Comparison of ENCODE assay signal across 18 mouse cellular contexts in genomic region chr2:125706510-125706921, GRCm38 (mm10). TPM values are rescaled to one million over a fixed set of nuclear protein-coding genes. Genes with fewer than 3 reads are reported as not detected.
DNase-seq lines count a peak whose midpoint lies in the region; ATAC-seq lines count a peak whose summit lies in the region.
"Had no signal": no experiment of that assay in that cellular context is flagged by ENCODE, and none has a peak within 500 bp of the region (broad histone marks: within the 10 kb centered on the region; RNA-seq: fewer than 3 reads in every experiment).

No protein-coding gene starts in this region.

- H3K4me3 ChIP-seq in forebrain, embryonic 10.5 days: no peak overlapping the region
- no peak overlapping the region for H3K4me3 ChIP-seq in forebrain, embryonic 12.5 days (replicated peaks)
- no peak overlapping the region for H3K4me3 ChIP-seq in intestine, embryonic 15.5 days (replicated peaks)
- H3K4me3 ChIP-seq: embryonic facial prominence, embryonic 12.5 days; left cerebral cortex, adult 2 months; limb, embryonic 15.5 days; lung, embryonic 15.5 days; midbrain, embryonic 12.5 days; neural tube, embryonic 12.5 days had no signal

- H3K27me3 ChIP-seq in forebrain, embryonic 10.5 days (ENCODE audit: poor library complexity, severe bottlenecking): peaks cover 8% of the 10 kb centered on the region; the same call in 1 of the 2 replicates
- no peaks in the 10 kb centered on the region; the same call in 1 of the 2 replicates for H3K27me3 ChIP-seq in forebrain, embryonic 12.5 days
- no peaks in the 10 kb centered on the region for H3K27me3 ChIP-seq in intestine, embryonic 15.5 days (replicated peaks)
- H3K27me3 ChIP-seq: embryonic facial prominence, embryonic 12.5 days; limb, embryonic 15.5 days; lung, embryonic 15.5 days; neural tube, embryonic 12.5 days had no signal

- no peak for DNase-seq in forebrain, embryonic 10.5 days (ENCODE audit: extremely low spot score, low spot score)
- peak; percentile 40 for DNase-seq in lung, postnatal 10 days
- no peak for DNase-seq in lung, postnatal 14 days
- DNase-seq in Muller cell, postnatal 12 days (ENCODE audit: inconsistent ontology term): peak; percentile 91
- DNase-seq in brain, adult 2 months (ENCODE audit: low read depth, low spot score): peak; percentile 57
- no peak for DNase-seq in layer of hippocampus, postnatal 36 days
- DNase-seq: cerebellum, adult 8-10 months; heart, postnatal 4 days; kidney, adult 8-10 months; right cerebral cortex, adult 18-20 months had no signal

- no peak for ATAC-seq in forebrain, embryonic 12.5 days (ENCODE audit: low FRiP score)
- no peak for ATAC-seq in intestine, embryonic 15.5 days

- 90% methylated on average over 5 of the region's 5 CpGs for WGBS in forebrain, embryonic 10.5 days
- 77% methylated on average over 5 of the region's 5 CpGs for WGBS in forebrain, embryonic 12.5 days
- WGBS in intestine, embryonic 15.5 days: 68% methylated on average over 5 of the region's 5 CpGs

- peaks cover 20% of the 10 kb centered on the region for H3K4me1 ChIP-seq in forebrain, embryonic 10.5 days
- peaks cover 15% of the 10 kb centered on the region for H3K4me1 ChIP-seq in forebrain, embryonic 12.5 days
- no peaks in the 10 kb centered on the region for H3K4me1 ChIP-seq in intestine, embryonic 15.5 days (replicated peaks)
- H3K4me1 ChIP-seq: embryonic facial prominence, embryonic 12.5 days; limb, embryonic 15.5 days had no signal

- H3K27ac ChIP-seq in forebrain, embryonic 10.5 days: 0 out of 2 replicates have a peak overlapping the region, but pooled peaks have one; percentile 30
- H3K27ac ChIP-seq in forebrain, embryonic 12.5 days: no peak overlapping the region
- H3K27ac ChIP-seq in intestine, embryonic 15.5 days: no peak overlapping the region
- H3K27ac ChIP-seq: embryonic facial prominence, embryonic 12.5 days; left cerebral cortex, adult 2 months; limb, embryonic 15.5 days; lung, embryonic 15.5 days; midbrain, embryonic 12.5 days; neural tube, embryonic 12.5 days had no signal

- H3K4me2 ChIP-seq in forebrain, embryonic 12.5 days: no peak overlapping the region
- H3K4me2 ChIP-seq in intestine, embryonic 15.5 days (replicated peaks): no peak overlapping the region
- H3K4me2 ChIP-seq: embryonic facial prominence, embryonic 12.5 days; limb, embryonic 15.5 days; lung, embryonic 15.5 days; midbrain, embryonic 12.5 days; neural tube, embryonic 12.5 days had no signal

- no peaks in the 10 kb centered on the region for H3K36me3 ChIP-seq in forebrain, embryonic 10.5 days (replicated peaks)
- H3K36me3 ChIP-seq in forebrain, embryonic 12.5 days (replicated peaks): no peaks in the 10 kb centered on the region
- H3K36me3 ChIP-seq in intestine, embryonic 15.5 days: no peaks in the 10 kb centered on the region
- H3K36me3 ChIP-seq: embryonic facial prominence, embryonic 12.5 days; limb, embryonic 15.5 days; lung, embryonic 15.5 days; midbrain, embryonic 12.5 days; neural tube, embryonic 12.5 days had no signal

- no peaks in the 10 kb centered on the region for H3K9me3 ChIP-seq in forebrain, embryonic 10.5 days
- H3K9me3 ChIP-seq in forebrain, embryonic 12.5 days: no peaks in the 10 kb centered on the region
- H3K9me3 ChIP-seq in intestine, embryonic 15.5 days: no peaks in the 10 kb centered on the region
- H3K9me3 ChIP-seq: embryonic facial prominence, embryonic 12.5 days; limb, embryonic 15.5 days; lung, embryonic 15.5 days; midbrain, embryonic 12.5 days; neural tube, embryonic 12.5 days had no signal

- H3K9ac ChIP-seq in forebrain, embryonic 12.5 days: no peak overlapping the region
- H3K9ac ChIP-seq in intestine, embryonic 15.5 days: no peak overlapping the region
- H3K9ac ChIP-seq: embryonic facial prominence, embryonic 12.5 days; limb, embryonic 15.5 days; lung, embryonic 15.5 days; midbrain, embryonic 12.5 days; neural tube, embryonic 12.5 days had no signal

RNA-seq across cellular contexts. Expression of gene Shc4, which starts 17.4 kb away (rescaled TPM):
- polyA plus RNA-seq in forebrain, embryonic 10.5 days (2016; fragmentation: Nextera tagmentation; extraction: Ambion mirVana): 1.4 TPM in 2 replicates
- polyA plus RNA-seq in forebrain, embryonic 12.5 days (2016; fragmentation: Nextera tagmentation; extraction: Ambion mirVana): 1.5 TPM in 2 replicates
- polyA plus RNA-seq in intestine, embryonic 15.5 days (2015; fragmentation: Nextera tagmentation; extraction: Ambion mirVana): 1.8 and 1.9 TPM in 2 replicates
- 1 to 10 TPM; 4.9 to 5.3 TPM for total RNA-seq in layer of hippocampus, postnatal 36 days (2021)

RNA-seq across cellular contexts. Expression of gene Eid1, which starts 33.6 kb away (rescaled TPM):
- 123 and 126 TPM in 2 replicates for polyA plus RNA-seq in forebrain, embryonic 10.5 days (2016; fragmentation: Nextera tagmentation; extraction: Ambion mirVana)
- 297 and 310 TPM in 2 replicates for polyA plus RNA-seq in forebrain, embryonic 12.5 days (2016; fragmentation: Nextera tagmentation; extraction: Ambion mirVana)
- 105 and 114 TPM in 2 replicates for polyA plus RNA-seq in intestine, embryonic 15.5 days (2015; fragmentation: Nextera tagmentation; extraction: Ambion mirVana)
- 100 to 1,000 TPM; 264 to 282 TPM for total RNA-seq in layer of hippocampus, postnatal 36 days (2021)

Comparison
In these comparisons a context has a peak if more than half of its experiments do, and no peak if none do; other contexts are left out.
1. DNase-seq: peak in lung, postnatal 10 days (single experiment), Muller cell, postnatal 12 days (single experiment) and brain, adult 2 months (single experiment); none in forebrain, embryonic 10.5 days (single experiment), lung, postnatal 14 days (single experiment) and layer of hippocampus, postnatal 36 days (0 of 2).